ENCODE assay signal across 9 mouse cellular contexts in the genomic region with DNA sequence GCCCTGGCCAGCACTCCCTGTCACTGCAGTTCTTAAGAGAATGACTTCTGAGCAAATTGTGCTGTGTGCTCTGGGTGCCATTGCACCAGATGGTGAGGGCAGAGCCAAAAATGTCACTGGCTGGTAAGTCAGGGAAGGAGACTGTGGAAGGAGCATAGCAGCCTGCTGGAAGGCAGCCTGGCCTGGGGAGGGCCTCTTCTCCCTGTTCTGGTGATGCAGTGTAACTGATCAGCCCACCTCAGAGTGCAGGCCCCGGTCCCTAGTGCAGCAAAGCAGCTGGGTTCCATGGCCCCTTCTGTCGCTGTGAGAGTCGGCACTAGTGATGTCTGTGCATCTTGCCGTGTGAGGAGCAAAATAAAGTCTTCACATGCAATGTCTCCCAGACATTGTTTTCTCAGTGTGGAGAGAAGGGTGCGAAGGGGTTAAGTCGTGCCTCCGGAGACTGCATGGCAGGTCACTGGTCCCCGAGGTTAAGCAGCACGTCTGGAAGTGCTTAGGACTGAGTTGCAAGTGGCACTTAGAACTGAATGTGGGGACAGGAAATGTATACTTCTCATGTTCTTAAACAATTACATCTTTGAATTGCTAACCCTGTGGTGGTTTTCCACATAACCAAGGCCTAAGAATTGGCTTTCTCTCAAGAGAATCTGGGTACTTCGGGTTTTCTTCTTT.
DNase-seq lines count a peak whose midpoint lies in the region; ATAC-seq and TF ChIP-seq lines count a peak whose summit lies in the region.
"Had no signal": no experiment of that assay in that cellular context is flagged by ENCODE, and none has a peak within 500 bp of the region (broad histone marks: within the 10 kb centered on the region; RNA-seq: fewer than 3 reads in every experiment).

No protein-coding gene starts in this region.

- intact Hi-C loops in gastrocnemius, adult 2 months (cut with DNase I): loop anchor here (5.0 kb wide), 1 partner anchor 47 kb away; no protein-coding TSS in a partner anchor

- no peaks in the 10 kb centered on the region for H3K36me3 ChIP-seq in hindbrain, embryonic 12.5 days
- no peaks in the 10 kb centered on the region for H3K36me3 ChIP-seq in stomach, embryonic 16.5 days (ENCODE audit: control insufficient read depth, insufficient read depth, low read length)

- H3K27me3 ChIP-seq in hindbrain, embryonic 12.5 days: no peaks in the 10 kb centered on the region
- no peaks in the 10 kb centered on the region for H3K27me3 ChIP-seq in stomach, embryonic 16.5 days (ENCODE audit: control insufficient read depth, insufficient read depth, low read length)

- ATAC-seq in hindbrain, embryonic 12.5 days (ENCODE audit: low FRiP score): peak; percentile 71
- no peak for ATAC-seq in stomach, embryonic 16.5 days (ENCODE audit: insufficient read depth, low FRiP score)
- no peak for ATAC-seq in megakaryocyte, adult 5-6 weeks (ENCODE audit: poor library complexity, severe bottlenecking)
- ATAC-seq: inflammation-experienced regulatory T-cells, adult 6 months had no signal

- no peak for TF ChIP-seq CTCF in gastrocnemius, adult 2 months (IDR thresholded peaks at IDR 0.05)

- peaks cover 25% of the 10 kb centered on the region for H3K4me1 ChIP-seq in hindbrain, embryonic 12.5 days
- peaks cover 22% of the 10 kb centered on the region for H3K4me1 ChIP-seq in stomach, embryonic 16.5 days (ENCODE audit: control insufficient read depth, insufficient read depth, low read length)

- no peak overlapping the region for H3K4me2 ChIP-seq in hindbrain, embryonic 12.5 days (replicated peaks)
- H3K4me2 ChIP-seq in stomach, embryonic 16.5 days (ENCODE audit: low read depth, low read length): no peak overlapping the region

- peak; percentile 28 for DNase-seq in gastrocnemius, adult 2 months
- DNase-seq in gastrocnemius, adult 18-20 months (ENCODE audit: low spot score): no peak
- peak; percentile 16 for DNase-seq in right cerebral cortex, postnatal 14 days
- DNase-seq in right cerebral cortex, postnatal 36 days (ENCODE audit: low spot score in 2 of 2): no peak
- no peak for DNase-seq in urinary bladder, postnatal 4 days (ENCODE audit: low spot score in 2 of 2)

- H3K27ac ChIP-seq in gastrocnemius, adult 2 months: peak overlapping the region; percentile 35; the same call in 1 of the 2 replicates
- H3K27ac ChIP-seq in hindbrain, embryonic 12.5 days: peak overlapping the region; percentile 42
- peak overlapping the region; percentile 6; the same call in 1 of the 2 replicates for H3K27ac ChIP-seq in stomach, embryonic 16.5 days (ENCODE audit: low read length)

- 29% methylated on average over 10 of the region's 10 CpGs for WGBS in hindbrain, embryonic 12.5 days
- WGBS in stomach, embryonic 16.5 days: 47% methylated on average over 10 of the region's 10 CpGs

- no peak overlapping the region for H3K4me3 ChIP-seq in gastrocnemius, adult 2 months
- H3K4me3 ChIP-seq in hindbrain, embryonic 12.5 days: no peak overlapping the region
- no peak overlapping the region for H3K4me3 ChIP-seq in stomach, embryonic 16.5 days (replicated peaks; ENCODE audit: low read length)

- H3K9me3 ChIP-seq in hindbrain, embryonic 12.5 days (replicated peaks): no peaks in the 10 kb centered on the region
- H3K9me3 ChIP-seq in stomach, embryonic 16.5 days (replicated peaks; ENCODE audit: control insufficient read depth, low read length): no peaks in the 10 kb centered on the region

- 0 out of 2 replicates have a peak overlapping the region, but pooled peaks have one; percentile 5 for H3K9ac ChIP-seq in hindbrain, embryonic 12.5 days
- no peak overlapping the region for H3K9ac ChIP-seq in stomach, embryonic 16.5 days (ENCODE audit: low read length)

Comparison
In these comparisons a context has a peak if more than half of its experiments do, and no peak if none do; other contexts are left out.
1. DNase-seq: peak in gastrocnemius, adult 2 months (single experiment) and right cerebral cortex, postnatal 14 days (single experiment); none in gastrocnemius, adult 18-20 months (single experiment), right cerebral cortex, postnatal 36 days (0 of 2) and urinary bladder, postnatal 4 days (0 of 2).
2. Peak in every context shown above with its lines, with median percentiles within 50 percentile points of each other: H3K27ac ChIP-seq.